Mouse (Mus musculus) liver, embryonic 14.5 days (tissue): ENCODE results near the gene Tmem59l.

Experiments
- CTCF ChIP-seq: IDR thresholded peaks from 2 replicates; pipeline ENCODE4 v1.5.1; 2016; ENCODE audit warnings: antibody characterized with exemption, low read depth, control low read depth
- EP300 ChIP-seq: IDR thresholded peaks from 2 replicates; pipeline ENCODE4 v1.6.1; 2016; ENCODE audit warnings: antibody characterized with exemption, low read depth

DNA sequence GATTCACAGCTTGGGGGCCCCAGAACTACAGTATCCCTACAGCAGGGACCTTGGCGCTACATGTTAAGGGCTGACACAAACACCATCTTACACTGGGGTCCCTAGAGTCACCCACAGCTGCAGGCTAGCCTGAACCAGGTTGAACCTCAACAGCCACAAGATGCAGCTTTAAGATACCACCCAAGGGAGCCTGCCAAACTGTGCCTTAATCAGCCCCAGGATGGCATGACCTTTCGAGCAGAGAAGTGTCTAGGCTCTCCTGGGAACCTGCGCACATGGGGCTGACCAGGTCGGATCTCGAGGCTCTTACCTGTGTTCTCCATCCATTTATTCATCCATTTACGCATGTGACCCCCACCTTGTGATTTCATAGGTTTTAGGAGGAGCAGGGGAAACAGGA lies 29.3 kb downstream of the Tmem59l start:
- TF ChIP-seq CTCF (no peak), EP300 (no peak)
